Mouse (Mus musculus) cerebellum, adult 2 months (tissue): ENCODE measurements at regions not wholly inside any gene's neighbourhood (a gene's known extent, or its start where the extent isn't known, plus 50 kb on each side); places are given as distances from the start of the nearest gene placed in this dataset.

Source experiments
- CTCF ChIP-seq: fragments of 200-500 bp; IDR thresholded peaks from 2 replicates; pipeline ENCODE4 v1.5.1; 2011; ENCODE audit warnings: low read depth, mild to moderate bottlenecking, control low read depth, low read length, moderate library complexity, borderline replicate concordance; ENCODE audit not compliant: insufficient read depth
- POLR2A ChIP-seq: fragments of 200-500 bp; IDR thresholded peaks from 2 replicates; pipeline ENCODE4 v1.6.1; 2011; ENCODE audit warnings: low read length, control low read depth, borderline replicate concordance; ENCODE audit not compliant: insufficient read depth

GRCm38 (mm10) chr6:37721736-37722135, 148.9 kb upstream of the Trim24 start:
- TF ChIP-seq POLR2A (no peak), CTCF (no peak)
